Mouse (Mus musculus): ENCODE results near the gene Alpl.

- TF ChIP-seq CTCF (IDR thresholded peaks at IDR 0.05; ENCODE audit: borderline replicate concordance, extremely low read depth, insufficient read depth, insufficient read length) (no peak), POLR2A (IDR thresholded peaks at IDR 0.05; ENCODE audit: borderline replicate concordance, extremely low read depth, insufficient read depth, insufficient read length, poor library complexity, severe bottlenecking) (no peak)
These were observed 18.0 kb upstream of the Alpl start for GRCm38 (mm10) chr4:137814140-137814539.
